Mouse (Mus musculus) CD4-positive, CD25-positive, alpha-beta regulatory T cell, adult 2 months (primary cell): ENCODE measurements around the gene Padi6.

Experiments
- DNase-seq: peaks from one replicate; pipeline ENCODE4 v3.0.0-alpha.2; 2012; ENCODE audit warnings: low read depth, low spot score

Gene Padi6

DNA sequence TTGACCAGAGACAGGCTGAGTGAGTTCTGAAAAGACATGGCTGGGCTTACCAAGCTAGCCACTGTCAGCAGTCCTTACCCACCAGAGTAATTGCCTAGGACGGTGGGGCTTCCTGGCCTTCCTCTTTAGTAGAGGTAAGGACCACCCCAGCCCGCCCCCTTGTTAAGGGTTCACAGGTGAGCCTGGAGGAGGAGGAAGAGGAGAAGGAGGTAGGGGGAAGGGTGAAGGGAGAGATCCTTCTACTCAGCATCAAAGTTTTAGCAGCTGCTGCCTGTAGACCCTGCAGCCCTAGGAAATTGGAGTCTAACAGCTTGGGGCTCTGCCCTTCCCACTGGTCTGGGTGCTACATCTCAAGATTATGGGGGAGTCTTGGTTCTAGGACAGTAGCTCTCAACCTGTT, at the start of gene Padi6:
Padi6 (minus strand) TSS at position 101 of the 400 bp plus-strand sequence.
- DNase-seq: no peak

DNA sequence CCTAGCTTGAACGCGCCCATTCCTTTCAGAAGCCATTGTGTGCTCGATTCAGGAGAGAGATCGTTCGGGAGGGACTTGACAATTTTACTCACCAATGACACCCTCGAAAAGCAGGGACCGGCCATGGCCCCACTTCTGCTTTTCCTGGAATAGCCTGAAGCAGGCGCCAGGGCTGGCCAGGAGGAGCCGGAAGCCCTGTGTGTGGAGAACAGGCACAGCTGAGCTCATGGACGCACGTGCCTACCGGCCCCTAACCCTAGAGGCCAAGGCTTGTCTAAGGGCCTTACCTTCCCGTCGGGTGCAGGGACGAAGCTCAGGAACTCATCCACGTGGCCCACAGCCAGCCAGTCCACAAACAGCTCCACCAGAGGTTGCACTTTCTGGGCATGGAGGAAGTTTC, 48.6 kb upstream of the Padi6 start:
- DNase-seq: no peak

DNA sequence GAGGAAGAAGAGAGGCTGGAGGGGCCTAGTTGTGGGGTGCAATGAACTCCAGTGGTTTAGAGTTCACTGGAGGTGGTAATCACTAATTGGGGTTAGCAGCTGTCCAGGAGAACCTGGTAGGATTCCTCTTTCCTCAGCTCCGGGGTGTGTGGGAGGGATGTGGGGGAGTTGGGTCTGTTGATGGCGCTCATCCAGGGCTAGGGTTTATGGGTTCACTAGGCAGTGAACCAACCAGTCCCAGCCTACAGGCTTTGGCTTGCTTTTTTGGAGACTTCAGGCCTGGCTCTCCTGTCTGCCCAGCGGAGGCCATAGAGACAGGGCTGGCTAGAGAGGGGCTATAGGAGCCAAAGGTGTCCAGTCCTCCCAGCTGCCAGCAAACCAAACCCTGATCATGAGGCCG, 47.5 kb upstream of the Padi6 start:
- no peak for DNase-seq

DNA sequence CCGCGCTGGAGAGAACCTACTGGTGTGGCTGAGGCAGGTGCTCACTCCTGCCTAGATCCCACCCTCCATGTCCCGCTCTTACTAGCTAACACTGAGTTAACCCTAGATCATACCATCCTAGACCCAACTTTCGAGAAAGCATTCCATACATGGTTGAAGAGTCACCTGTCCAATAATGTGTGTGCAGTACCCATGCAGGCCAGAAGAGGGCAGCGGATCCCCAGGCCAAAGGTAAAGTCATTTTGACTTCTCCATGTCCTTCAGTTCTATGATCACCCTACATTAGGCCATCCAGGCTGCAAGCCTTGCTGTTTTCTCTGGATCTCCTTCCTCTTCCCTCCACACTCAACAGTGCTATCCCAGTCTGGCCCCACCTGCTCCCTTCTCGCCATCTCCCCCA, 46.5 kb upstream of the Padi6 start:
- peak; percentile 84 for DNase-seq

DNA sequence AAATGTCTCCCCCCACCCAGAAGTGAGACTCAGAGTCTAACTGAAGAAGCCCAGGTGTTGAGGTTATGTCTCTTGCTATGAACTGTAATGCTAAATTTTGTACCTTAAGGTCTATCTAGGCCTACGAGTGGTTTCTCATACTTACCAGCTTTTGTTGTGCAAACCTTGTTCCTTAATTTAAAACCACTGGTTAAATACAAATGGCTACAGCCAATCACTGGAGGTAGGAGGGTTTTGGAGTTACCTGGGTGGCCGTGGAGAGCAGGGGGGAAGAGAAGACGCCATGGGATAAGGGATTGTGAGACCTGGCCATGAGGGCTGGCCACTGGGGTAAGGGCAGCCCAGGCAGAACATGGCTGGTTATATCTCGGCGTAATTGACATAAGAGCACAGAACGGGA, 45.8 kb upstream of the Padi6 start:
- DNase-seq: no peak

DNA sequence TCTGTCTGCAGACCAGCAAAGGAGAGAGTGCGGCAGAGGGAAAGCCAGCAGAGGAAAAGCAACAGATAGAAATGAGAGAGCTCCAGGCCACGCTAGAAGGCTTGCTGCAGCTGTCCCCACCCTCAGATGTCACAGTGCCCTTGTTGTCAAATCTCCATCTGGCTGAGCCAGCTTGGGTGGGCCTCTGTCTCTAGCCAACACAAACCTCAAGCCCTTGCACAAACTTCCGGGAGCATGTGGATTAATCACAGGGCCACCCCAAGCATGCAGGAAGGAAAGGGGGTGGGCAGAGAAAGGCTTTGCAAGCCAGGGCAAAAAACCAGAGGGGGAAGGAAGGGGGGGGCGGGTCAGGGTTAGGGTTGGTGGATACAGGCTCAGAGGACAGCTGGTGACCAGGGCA, 45.0 kb upstream of the Padi6 start:
- no peak for DNase-seq

DNA sequence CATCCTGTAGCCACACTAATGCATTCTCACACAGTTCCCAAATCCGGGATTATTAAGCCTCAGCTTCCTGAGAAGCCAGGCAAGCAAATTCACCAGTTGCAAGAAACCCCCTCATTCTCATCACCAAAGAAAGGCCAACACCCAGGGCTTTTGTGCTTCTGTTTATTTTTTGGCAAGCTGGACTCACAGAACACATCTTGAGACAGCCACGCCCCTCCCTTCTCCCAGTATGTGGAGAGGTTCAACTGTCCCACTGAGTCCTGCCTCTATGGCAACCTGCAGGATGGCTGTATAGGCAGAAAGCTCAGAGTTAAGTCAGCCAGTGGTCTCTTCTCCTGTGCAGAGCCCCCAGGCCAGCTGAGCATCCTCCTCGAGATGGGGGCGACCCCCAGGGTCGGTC, 42.8 kb upstream of the Padi6 start:
- DNase-seq: no peak

DNA sequence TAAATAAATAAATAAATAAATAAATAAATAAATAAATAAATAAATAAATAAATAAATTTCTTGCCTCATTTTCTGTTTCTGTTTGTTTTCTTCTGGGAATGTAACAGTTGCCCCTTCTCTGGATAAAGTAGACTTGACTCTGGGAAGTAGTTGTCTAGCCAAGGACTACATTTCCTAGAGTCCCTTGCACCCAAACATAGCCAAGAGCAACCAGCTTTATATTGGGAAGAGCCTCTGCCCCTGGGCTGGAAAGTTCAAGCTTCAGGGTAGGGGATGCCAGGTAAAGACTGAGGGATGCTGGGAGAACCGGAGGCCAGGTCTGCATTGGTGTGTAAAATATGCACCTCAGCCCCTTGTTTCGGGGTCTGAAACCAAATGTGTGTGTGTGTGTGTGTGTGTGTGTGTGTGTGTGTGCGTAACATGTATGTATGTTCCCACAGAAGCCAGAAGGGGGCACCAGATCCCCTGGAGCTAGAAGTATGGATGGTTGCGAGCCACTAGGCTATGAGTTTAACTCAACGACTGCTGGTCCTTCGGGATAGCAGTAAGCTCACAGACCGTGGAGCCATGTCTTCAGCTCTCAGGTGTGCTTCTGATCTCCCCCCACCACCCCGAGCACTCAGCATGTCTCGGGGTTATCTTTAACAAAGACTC, 42.0 kb upstream of the Padi6 start:
- DNase-seq: no peak

DNA sequence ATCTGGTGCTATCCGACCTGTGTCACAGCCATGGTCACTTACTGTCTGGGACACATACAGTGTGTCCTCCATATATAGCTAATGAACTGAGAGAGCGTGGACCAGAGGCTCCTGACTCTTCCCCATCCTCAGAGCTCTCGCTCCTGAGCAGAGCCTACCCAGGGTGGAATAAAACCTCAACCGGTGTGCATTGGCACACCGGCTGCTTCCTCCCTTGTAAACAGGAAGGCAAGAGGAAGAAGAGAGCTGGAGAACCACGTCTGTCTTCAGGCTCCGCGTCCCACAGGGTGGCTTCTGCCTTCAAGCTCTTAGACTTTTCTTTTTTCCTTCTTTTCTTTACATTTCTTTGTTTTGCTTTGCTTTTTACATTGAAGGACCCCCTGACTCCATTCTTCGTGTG, 40.4 kb upstream of the Padi6 start:
- no peak for DNase-seq

DNA sequence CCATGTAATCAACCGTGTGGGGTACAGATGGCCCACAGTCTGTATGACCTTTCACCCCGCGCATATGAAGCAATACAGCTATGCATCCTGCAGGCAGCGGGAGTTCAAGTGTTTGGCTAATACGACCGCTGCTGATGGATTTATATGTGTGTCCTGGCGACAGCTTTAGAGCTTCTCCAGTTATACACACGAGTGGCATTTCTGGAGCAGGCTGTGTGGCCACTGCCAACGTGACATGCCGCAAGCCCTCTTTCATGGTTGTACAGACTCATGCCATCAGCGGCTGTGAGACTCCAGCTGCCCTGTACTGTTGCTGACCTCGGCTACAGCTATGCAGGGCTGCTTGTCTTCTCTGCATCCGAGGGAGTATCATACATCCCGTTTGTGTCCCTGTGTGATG, 38.1 kb upstream of the Padi6 start:
- DNase-seq: no peak

DNA sequence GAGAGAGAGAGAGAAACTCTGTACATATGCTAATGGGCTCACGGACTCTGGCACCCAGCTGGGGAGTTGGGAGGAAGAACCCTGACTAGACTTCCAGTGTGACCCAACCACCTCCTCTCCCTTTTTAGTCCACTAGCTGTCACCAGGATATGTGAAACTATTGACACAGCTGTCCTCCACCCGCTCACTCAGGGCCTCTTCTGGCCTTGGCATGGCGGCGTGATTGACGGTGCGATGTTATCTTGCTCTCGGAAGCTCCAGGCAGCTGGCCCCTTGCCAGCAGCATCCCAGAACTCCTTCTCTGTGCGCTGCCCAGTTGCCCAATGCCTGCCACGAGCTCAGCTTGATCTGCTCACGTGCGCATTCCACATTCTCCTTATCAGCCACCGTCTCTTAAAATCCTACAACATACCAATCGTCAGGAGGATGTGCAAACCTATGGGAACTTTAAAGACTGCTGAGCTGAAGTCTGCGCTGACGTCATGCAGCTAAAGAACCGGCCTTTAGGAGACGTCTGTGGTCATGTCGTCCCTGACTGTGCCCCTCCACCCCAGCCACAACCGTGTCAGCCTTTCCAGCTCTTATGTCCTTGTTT, 37.5 kb upstream of the Padi6 start:
- DNase-seq: no peak

DNA sequence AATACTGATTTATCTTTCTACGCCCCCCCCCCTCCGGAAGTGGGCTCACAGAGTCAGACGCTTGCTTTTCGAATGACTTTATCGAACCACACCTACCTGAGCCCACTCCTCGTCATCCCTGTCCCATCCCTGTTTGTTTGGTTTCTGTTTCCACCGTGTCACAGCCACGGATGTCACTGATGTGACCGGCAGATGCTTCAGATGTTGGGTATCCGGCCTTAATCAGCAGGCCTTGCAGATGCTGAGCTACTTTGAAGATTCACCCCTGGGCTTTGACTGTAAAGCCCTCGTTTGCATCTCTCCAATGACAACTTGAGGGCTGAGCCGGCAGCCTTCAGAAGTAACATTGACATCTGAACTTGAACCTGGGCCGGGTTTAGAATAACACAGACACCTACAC, 34.2 kb upstream of the Padi6 start:
- DNase-seq: peak; percentile 12

DNA sequence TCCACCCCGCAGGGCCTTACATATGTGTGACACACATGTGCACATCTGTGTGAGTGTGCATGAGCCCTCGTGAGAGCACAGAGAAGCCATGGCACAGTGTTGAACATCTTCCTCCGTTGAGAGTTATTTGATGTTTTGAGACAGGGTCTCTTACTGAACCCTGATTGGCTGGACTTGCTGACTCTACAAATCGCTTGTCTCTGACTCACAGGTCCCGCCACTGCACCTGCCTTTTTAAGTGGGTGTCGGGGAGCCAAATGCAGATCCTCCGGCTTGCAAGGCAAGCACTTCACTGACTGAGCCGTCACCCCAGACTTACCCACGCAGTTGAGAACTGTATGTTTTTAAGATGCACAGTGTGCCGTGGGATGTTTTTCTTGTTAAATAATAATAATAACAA, 33.4 kb upstream of the Padi6 start:
- DNase-seq: peak; percentile 12

DNA sequence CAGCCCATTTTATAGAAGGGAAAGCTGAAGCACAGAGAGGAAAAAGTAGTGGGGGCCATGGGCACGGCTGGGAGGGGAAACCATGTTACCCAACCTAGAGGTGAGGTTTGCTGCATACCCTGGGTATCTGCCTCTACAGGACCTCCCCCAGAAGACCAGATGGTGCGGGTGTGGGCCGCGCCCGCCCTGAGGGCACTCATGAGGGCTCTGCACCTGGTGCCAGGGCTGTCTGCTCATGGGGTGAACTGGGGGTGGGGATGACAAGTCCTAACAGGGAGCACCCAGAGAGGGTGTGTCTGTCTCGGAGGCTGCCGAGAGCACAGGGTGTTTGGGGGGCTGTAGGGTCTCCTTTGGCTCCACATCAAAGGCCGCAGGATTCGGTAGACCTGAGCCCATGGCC, 32.5 kb upstream of the Padi6 start:
- no peak for DNase-seq

DNA sequence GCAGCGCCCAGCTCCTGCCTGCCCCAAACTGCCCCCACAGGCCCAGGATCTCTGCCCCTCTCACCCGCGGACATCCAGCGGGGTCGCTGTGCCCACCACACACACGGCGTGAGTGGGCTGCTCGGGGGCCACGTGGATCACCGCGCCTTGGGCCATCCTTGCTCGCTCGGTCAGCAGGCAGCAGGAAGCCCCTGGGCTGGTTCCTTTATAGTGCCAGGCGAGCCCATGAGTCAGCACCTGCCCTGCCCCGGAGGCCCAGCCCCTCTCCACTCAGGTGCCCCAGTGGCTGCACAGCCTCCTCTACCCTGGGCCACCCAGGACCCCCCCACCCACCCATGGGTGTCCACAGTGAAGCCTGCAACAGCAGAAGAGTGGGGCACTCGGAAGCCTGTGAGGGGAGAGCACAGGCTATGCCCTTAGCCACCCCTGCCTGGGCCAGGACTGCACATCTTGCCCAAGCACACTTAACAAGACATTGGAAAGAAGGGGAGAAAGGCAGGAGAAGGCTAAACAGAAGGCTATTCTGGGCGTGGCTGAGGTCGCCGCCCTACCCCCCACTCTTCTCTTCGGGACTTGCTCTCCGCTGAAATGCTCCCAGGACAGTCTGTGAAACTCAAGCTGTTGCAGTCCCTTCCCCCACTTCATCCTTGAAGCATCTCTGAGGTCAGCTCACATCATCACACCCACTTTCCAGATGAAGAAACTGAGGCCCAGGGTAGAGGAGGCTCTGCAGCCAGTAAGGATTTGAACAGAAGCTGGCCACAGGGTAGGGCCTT, 31.8 kb upstream of the Padi6 start, which contains the start of gene Padi4:
Padi4 (minus strand) TSS at position 212 of the 776 bp plus-strand sequence.
- no peak for DNase-seq

DNA sequence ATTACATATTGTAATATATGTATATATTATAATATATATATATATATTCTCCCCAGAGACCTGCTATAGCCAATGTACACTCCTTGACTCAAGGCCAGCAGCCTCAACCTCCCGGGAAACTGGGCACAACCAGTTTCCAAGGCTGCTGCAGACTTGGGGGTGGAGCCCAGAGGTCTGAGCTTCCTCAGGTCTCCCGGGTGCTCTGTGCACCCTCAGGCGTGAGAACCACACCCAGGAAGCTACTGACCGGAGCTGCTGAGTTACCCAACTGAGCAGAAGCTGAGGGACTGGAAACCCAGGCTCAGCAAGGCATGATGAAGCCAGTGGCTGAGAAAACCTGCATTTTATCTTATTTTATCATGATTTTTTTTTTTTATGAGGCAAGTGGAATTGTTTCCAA, 28.6 kb upstream of the Padi6 start:
- no peak for DNase-seq

DNA sequence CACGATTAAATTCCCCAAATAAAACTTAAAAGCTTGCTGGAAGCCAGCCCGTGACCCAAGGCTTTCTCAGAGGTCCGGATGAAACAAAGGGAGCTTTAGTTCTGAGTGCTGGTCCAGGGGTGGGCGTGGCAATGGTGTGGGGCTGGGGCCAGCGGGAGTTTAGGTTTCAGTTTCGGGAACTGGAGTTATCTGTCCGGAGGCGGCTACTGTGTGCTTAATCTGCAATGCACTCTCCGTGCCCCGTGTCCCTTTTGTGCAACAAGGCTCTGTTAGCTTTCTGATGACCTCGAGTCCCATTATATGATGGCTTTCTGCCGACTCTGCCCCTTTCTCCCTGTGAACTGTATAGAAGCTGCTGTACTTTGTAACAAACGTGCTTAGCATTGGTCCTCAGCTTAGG, 28.0 kb upstream of the Padi6 start:
- DNase-seq: no peak

DNA sequence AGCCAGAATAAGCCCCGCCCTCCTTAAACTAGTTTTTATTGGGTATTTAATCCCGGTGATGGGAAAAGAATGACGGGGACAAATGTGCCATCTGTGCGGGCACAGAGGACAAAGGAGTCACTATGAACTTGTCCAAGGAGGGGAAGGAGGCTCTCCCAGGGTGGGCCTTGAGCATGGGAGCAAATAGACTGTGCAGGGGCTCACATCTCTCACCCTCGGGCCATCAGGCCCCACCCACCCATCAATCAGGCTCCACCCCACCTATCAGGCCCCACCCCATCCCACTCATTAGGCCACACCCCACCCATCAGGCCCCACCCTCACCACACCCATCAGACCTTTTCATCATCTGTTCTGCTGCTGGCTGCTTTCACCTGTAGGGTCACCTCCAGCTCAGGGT, 26.5 kb upstream of the Padi6 start:
- DNase-seq: no peak

DNA sequence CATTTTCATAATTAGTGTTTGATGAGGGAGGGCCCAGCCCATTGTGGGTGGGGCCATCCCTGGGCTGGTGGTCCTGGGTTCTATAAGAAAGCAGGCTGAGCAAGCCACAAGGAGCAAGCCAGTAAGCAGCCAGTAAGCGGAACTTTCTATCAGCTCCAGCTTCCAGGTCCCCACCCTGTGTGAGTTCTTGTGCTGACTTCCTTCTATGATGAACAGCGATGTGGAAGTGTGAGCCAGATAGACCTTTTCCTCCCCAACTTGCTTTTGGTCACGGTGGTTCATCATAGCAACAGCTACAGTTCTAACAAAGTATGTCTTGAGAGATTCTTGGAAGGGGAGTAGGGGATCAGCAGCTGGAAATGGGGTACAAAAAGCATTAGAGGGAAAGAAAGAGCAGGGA, 23.5 kb upstream of the Padi6 start:
- DNase-seq: no peak

DNA sequence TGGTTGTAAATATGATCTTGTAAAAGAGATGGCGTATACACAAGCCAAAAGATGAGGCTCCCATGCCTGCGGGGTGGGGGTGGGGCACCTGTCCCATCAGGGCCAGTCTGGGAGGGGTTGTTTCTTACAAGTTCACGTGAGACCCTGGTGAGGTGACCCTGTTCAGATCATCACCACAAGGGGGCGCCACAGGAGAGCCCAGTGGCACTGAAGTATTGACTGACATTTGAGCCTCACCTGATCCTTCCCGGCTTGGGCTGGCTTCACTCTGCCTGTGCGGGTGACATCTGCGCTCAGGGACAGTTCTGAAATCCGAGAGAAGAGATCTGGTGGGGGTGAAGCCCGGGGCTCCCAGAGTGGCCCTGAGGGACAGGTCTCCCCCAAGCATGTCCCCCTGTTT, 20.7 kb upstream of the Padi6 start:
- peak; percentile 78 for DNase-seq

DNA sequence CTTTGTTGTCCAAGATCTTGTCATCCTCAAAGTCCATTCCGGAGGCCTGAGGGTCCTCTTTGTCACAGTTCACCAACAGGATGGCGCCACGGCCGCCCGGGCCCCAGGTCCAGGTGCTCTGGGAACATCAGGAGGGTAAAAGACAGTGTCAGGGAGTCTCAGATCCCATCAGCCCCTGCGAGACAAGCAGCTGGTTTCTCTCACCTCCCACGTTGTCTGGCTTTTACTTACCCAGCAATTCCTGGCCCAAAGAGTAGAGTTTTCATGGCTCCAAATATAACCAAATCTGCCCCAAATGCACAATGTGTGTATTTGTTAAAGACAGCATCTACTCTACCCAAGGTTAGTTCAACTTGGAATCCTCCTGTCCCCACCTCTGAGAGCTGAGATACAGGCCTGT, 19.2 kb upstream of the Padi6 start:
- no peak for DNase-seq

DNA sequence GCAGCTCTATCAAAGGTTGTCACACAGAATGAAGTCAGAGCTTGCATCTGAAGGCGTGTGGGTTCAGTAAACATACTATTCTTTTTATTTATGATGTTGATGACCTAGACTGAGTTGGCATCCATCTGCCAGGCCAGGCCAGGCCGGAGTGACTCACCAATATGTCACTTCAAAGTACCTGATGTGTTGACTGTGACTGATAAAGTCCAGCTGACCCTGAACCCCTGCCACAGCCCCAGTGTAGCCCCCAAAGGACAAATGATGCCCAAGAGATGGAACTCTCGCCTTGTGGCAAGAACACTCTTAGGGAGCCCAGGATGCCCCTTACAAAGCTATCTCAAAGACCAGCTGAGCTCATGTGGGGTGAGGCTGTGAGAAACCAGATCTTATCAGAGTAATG, 13.4 kb upstream of the Padi6 start:
- DNase-seq: no peak

DNA sequence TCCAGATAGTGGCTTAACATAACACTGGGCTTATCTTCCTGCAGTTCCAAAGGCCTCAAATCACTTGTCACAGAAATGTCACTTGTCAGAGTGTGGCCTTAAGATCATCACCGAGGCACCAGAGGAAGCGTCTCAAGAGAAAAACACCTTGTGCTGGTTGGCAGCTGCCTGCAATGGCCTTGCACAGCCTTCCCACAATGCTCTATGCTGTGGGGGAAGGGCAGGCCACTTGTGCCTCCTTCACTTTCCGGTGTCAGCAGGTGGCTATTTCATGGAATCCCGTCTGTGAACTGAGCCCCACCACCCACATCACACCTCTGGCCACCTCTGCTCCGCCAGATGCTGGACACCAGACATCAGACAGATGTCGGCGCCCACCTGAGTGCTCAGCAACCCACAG, 10.9 kb upstream of the Padi6 start:
- peak; percentile 22 for DNase-seq
